Mouse (Mus musculus): ENCODE results near the gene 5730522E02Rik. TPM values are rescaled to one million over a fixed set of nuclear protein-coding genes. Genes with fewer than 3 reads are reported as not detected.

The 5730522E02Rik gene
- polyA plus RNA-seq, 1 experiment from 2014 or later, result 7.3 TPM

GRCm38 (mm10) chr11:26167609-26167971 is 43.0 kb downstream of the 5730522E02Rik start:
- no peak for DNase-seq (ENCODE audit: low spot score)
- Histone ChIP-seq H3K36me3 (no peaks in the 10 kb centered on the region), H3K9me3 (no peaks in the 10 kb centered on the region), H3K27ac (no peak overlapping the region), H3K4me3 (no peak overlapping the region), H3K4me1 (replicated peaks) (no peaks in the 10 kb centered on the region), H3K27me3 (ENCODE audit: insufficient read depth, poor library complexity, severe bottlenecking) (no peaks in the 10 kb centered on the region)
- 94% methylated on average over 7 of the region's 7 CpGs for WGBS

GRCm38 (mm10) chr11:26166966-26167608 is 43.5 kb downstream of the 5730522E02Rik start:
- Histone ChIP-seq H3K4me3 (no peak overlapping the region), H3K9me3 (no peaks in the 10 kb centered on the region), H3K27me3 (ENCODE audit: insufficient read depth, poor library complexity, severe bottlenecking) (no peaks in the 10 kb centered on the region), H3K4me1 (replicated peaks) (no peaks in the 10 kb centered on the region), H3K36me3 (no peaks in the 10 kb centered on the region), H3K27ac (no peak overlapping the region)
- DNase-seq (ENCODE audit: low spot score), result no peak
- 85% methylated on average over 4 of the region's 4 CpGs for WGBS

GRCm38 (mm10) chr11:26164651-26165259 is 45.8 kb downstream of the 5730522E02Rik start:
- Histone ChIP-seq H3K27me3 (ENCODE audit: insufficient read depth, poor library complexity, severe bottlenecking) (no peaks in the 10 kb centered on the region), H3K4me1 (replicated peaks) (no peaks in the 10 kb centered on the region)
- WGBS, result 94% methylated on average over 5 of the region's 5 CpGs

GRCm38 (mm10) chr11:26161354-26161753 is 49.2 kb downstream of the 5730522E02Rik start:
- 81% methylated on average over 5 of the region's 5 CpGs for WGBS
- Histone ChIP-seq H3K36me3 (no peaks in the 10 kb centered on the region), H3K4me1 (replicated peaks) (0 out of 2 replicates have a peak, but pooled peaks cover 6% of the 10 kb centered on the region), H3K27ac (no peak overlapping the region), H3K27me3 (ENCODE audit: insufficient read depth, poor library complexity, severe bottlenecking) (no peaks in the 10 kb centered on the region), H3K4me3 (no peak overlapping the region), H3K9me3 (no peaks in the 10 kb centered on the region)
- no peak for DNase-seq (ENCODE audit: low spot score)

More at GRCm38 (mm10) chr11:26164651-26165259, 45.8 kb downstream of the 5730522E02Rik start:
- Histone ChIP-seq H3K36me3 (no peaks in the 10 kb centered on the region), H3K9me3 (no peaks in the 10 kb centered on the region), H3K4me3 (no peak overlapping the region), H3K27ac (no peak overlapping the region)
- DNase-seq (ENCODE audit: low spot score), result no peak

GRCm38 (mm10) chr11:26159033-26159432 is 51.5 kb downstream of the 5730522E02Rik start:
- 68% methylated on average over 3 of the region's 3 CpGs for WGBS
- no peaks in the 10 kb centered on the region for H3K27me3 ChIP-seq (ENCODE audit: insufficient read depth, poor library complexity, severe bottlenecking)
- H3K4me1 ChIP-seq (replicated peaks), result 0 out of 2 replicates have a peak, but pooled peaks cover 6% of the 10 kb centered on the region

GRCm38 (mm10) chr11:26140024-26140423 is 70.5 kb downstream of the 5730522E02Rik start:
- Histone ChIP-seq H3K36me3 (no peaks in the 10 kb centered on the region), H3K9me3 (no peaks in the 10 kb centered on the region), H3K27ac (no peak overlapping the region), H3K27me3 (ENCODE audit: insufficient read depth, poor library complexity, severe bottlenecking) (no peaks in the 10 kb centered on the region), H3K4me3 (no peak overlapping the region), H3K4me1 (replicated peaks) (no peaks in the 10 kb centered on the region)
- DNase-seq (ENCODE audit: low spot score), result no peak
- WGBS, result 81% methylated on average over 3 of the region's 3 CpGs

More at GRCm38 (mm10) chr11:26159033-26159432, 51.5 kb downstream of the 5730522E02Rik start:
- Histone ChIP-seq H3K4me3 (no peak overlapping the region), H3K36me3 (no peaks in the 10 kb centered on the region), H3K27ac (no peak overlapping the region), H3K9me3 (no peaks in the 10 kb centered on the region)
- DNase-seq (ENCODE audit: low spot score), result no peak

- Histone ChIP-seq H3K9me3 (no peaks in the 10 kb centered on the region), H3K36me3 (no peaks in the 10 kb centered on the region), H3K4me1 (replicated peaks) (no peaks in the 10 kb centered on the region), H3K27ac (no peak overlapping the region), H3K27me3 (ENCODE audit: insufficient read depth, poor library complexity, severe bottlenecking) (no peaks in the 10 kb centered on the region), H3K4me3 (no peak overlapping the region)
- WGBS, result 90% methylated on average over 1 of the region's 1 CpGs
- no peak for DNase-seq (ENCODE audit: low spot score)
These were observed 72.5 kb downstream of the 5730522E02Rik start for GRCm38 (mm10) chr11:26138013-26138412.

GRCm38 (mm10) chr11:26130911-26131310 is 79.7 kb downstream of the 5730522E02Rik start:
- Histone ChIP-seq H3K27ac (no peak overlapping the region), H3K4me3 (no peak overlapping the region), H3K27me3 (ENCODE audit: insufficient read depth, poor library complexity, severe bottlenecking) (no peaks in the 10 kb centered on the region), H3K36me3 (no peaks in the 10 kb centered on the region), H3K9me3 (no peaks in the 10 kb centered on the region), H3K4me1 (replicated peaks) (peaks cover 15% of the 10 kb centered on the region)
- WGBS, result 41% methylated on average over 11 of the region's 11 CpGs
- DNase-seq (ENCODE audit: low spot score), result peak; percentile 6

- H3K27me3 ChIP-seq (ENCODE audit: insufficient read depth, poor library complexity, severe bottlenecking), result no peaks in the 10 kb centered on the region
- 57% methylated on average over 2 of the region's 2 CpGs for WGBS
- no peak for DNase-seq (ENCODE audit: low spot score)
- peaks cover 15% of the 10 kb centered on the region for H3K4me1 ChIP-seq (replicated peaks)
- H3K4me3 ChIP-seq, result no peak overlapping the region
- no peaks in the 10 kb centered on the region for H3K9me3 ChIP-seq
- no peaks in the 10 kb centered on the region for H3K36me3 ChIP-seq
- H3K27ac ChIP-seq, result no peak overlapping the region
These were observed 81.5 kb downstream of the 5730522E02Rik start for GRCm38 (mm10) chr11:26129054-26129453.

- no peaks in the 10 kb centered on the region for H3K27me3 ChIP-seq (ENCODE audit: insufficient read depth, poor library complexity, severe bottlenecking)
- no peak for DNase-seq (ENCODE audit: low spot score)
- H3K4me1 ChIP-seq (replicated peaks), result peaks cover 15% of the 10 kb centered on the region
- no peaks in the 10 kb centered on the region for H3K36me3 ChIP-seq
- 65% methylated on average over 2 of the region's 2 CpGs for WGBS
- H3K4me3 ChIP-seq, result no peak overlapping the region
- H3K27ac ChIP-seq, result no peak overlapping the region
- H3K9me3 ChIP-seq, result no peaks in the 10 kb centered on the region
These were observed 82.2 kb downstream of the 5730522E02Rik start for GRCm38 (mm10) chr11:26128385-26128784.

- no peak for DNase-seq (ENCODE audit: low spot score)
- H3K4me3 ChIP-seq, result no peak overlapping the region
- H3K9me3 ChIP-seq, result no peaks in the 10 kb centered on the region
- no peaks in the 10 kb centered on the region for H3K27me3 ChIP-seq (ENCODE audit: insufficient read depth, poor library complexity, severe bottlenecking)
- no peak overlapping the region for H3K27ac ChIP-seq
- no peaks in the 10 kb centered on the region for H3K36me3 ChIP-seq
- H3K4me1 ChIP-seq (replicated peaks), result peaks cover 10% of the 10 kb centered on the region
These were observed 84.6 kb downstream of the 5730522E02Rik start for GRCm38 (mm10) chr11:26125923-26126322.

- Histone ChIP-seq H3K27ac (no peak overlapping the region), H3K36me3 (no peaks in the 10 kb centered on the region), H3K4me3 (no peak overlapping the region), H3K4me1 (replicated peaks) (peaks cover 4% of the 10 kb centered on the region; the same call in 1 of the 2 replicates), H3K9me3 (no peaks in the 10 kb centered on the region), H3K27me3 (ENCODE audit: insufficient read depth, poor library complexity, severe bottlenecking) (no peaks in the 10 kb centered on the region)
- DNase-seq (ENCODE audit: low spot score), result no peak
- 77% methylated on average over 8 of the region's 8 CpGs for WGBS
These were observed 89.6 kb downstream of the 5730522E02Rik start for GRCm38 (mm10) chr11:26120781-26121557.

- Histone ChIP-seq H3K4me3 (no peak overlapping the region), H3K27ac (no peak overlapping the region), H3K36me3 (no peaks in the 10 kb centered on the region), H3K4me1 (replicated peaks) (peaks cover 4% of the 10 kb centered on the region; the same call in 1 of the 2 replicates), H3K27me3 (ENCODE audit: insufficient read depth, poor library complexity, severe bottlenecking) (no peaks in the 10 kb centered on the region), H3K9me3 (no peaks in the 10 kb centered on the region)
- 58% methylated on average over 4 of the region's 4 CpGs for WGBS
- no peak for DNase-seq (ENCODE audit: low spot score)
These were observed 92.9 kb downstream of the 5730522E02Rik start for GRCm38 (mm10) chr11:26117651-26118050.
